8 mouse cellular contexts compared by ENCODE assay signal in genomic region chr11:49245634-49246415, GRCm38 (mm10). TPM values are rescaled to one million over a fixed set of nuclear protein-coding genes. Genes with fewer than 3 reads are reported as not detected.
DNase-seq lines count a peak whose midpoint lies in the region; ATAC-seq and TF ChIP-seq lines count a peak whose summit lies in the region.

No protein-coding gene starts in this region.

- no peak for TF ChIP-seq CTCF in thymus, adult 2 months (IDR thresholded peaks at IDR 0.05; ENCODE audit: borderline replicate concordance, control insufficient read depth, extremely low read depth, insufficient read depth, low read length, poor library complexity)

- peak overlapping the region; percentile 71 for H3K4me3 ChIP-seq in erythroblast, embryonic 14.5 days (replicated peaks)
- no peak overlapping the region for H3K4me3 ChIP-seq in thymus, adult 2 months (ENCODE audit: control insufficient read depth, insufficient read depth, low read length)

- ATAC-seq in erythroblast, adult 5-6 weeks (replicated peaks; ENCODE audit: low FRiP score, poor library complexity, severe bottlenecking): no peak

- H3K4me1 ChIP-seq in erythroblast, embryonic 14.5 days (ENCODE audit: control insufficient read depth): peaks cover 91% of the 10 kb centered on the region
- H3K4me1 ChIP-seq in thymus, adult 2 months (replicated peaks; ENCODE audit: control insufficient read depth, insufficient read depth, low read length): peaks cover 32% of the 10 kb centered on the region

- TF ChIP-seq POLR2A in thymus, adult 2 months (IDR thresholded peaks at IDR 0.05; ENCODE audit: control insufficient read depth, extremely low read depth, insufficient read depth, low read length, poor library complexity): no peak

- peak overlapping the region; percentile 29; the same call in 1 of the 2 replicates for H3K27ac ChIP-seq in thymus, adult 2 months (ENCODE audit: control insufficient read depth, insufficient read depth, low read length)

- WGBS in thymus, adult 2 months: 41% methylated on average over 12 of the region's 12 CpGs

- no peaks in the 10 kb centered on the region for H3K9me3 ChIP-seq in erythroblast, embryonic 14.5 days (ENCODE audit: control insufficient read depth, low read length)

- H3K36me3 ChIP-seq in erythroblast, embryonic 14.5 days (ENCODE audit: control insufficient read depth): peaks cover 10% of the 10 kb centered on the region
- H3K36me3 ChIP-seq in thymus, adult 2 months (ENCODE audit: control insufficient read depth, insufficient read depth, low read length): no peaks in the 10 kb centered on the region

- H3K27me3 ChIP-seq in erythroblast, embryonic 14.5 days (ENCODE audit: control insufficient read depth): no peaks in the 10 kb centered on the region
- H3K27me3 ChIP-seq in thymus, adult 2 months (ENCODE audit: control insufficient read depth, insufficient read depth, low read length): no peaks in the 10 kb centered on the region

- no peak for DNase-seq in thymus, adult 2 months
- DNase-seq in thymus, adult 18-20 months: no peak
- DNase-seq in lung, postnatal 10 days: peak; percentile 54
- no peak for DNase-seq in cerebellum, postnatal 25 days
- no peak for DNase-seq in frontal cortex, postnatal 14 days (ENCODE audit: low spot score in 2 of 2)
- DNase-seq in embryo, embryonic 9.5 days (ENCODE audit: extremely low spot score): no peak

RNA-seq across cellular contexts. Expression of gene Mgat1, which starts 1.8 kb away (rescaled TPM):
- polyA plus RNA-seq in erythroblast, embryonic 14.5 days (2012): 6.7 and 7.3 TPM in 2 replicates
- 9.0 and 10.2 TPM in 2 replicates for total RNA-seq in erythroblast, adult 5-6 weeks (2015; ENCODE audit: low replicate concordance)
- 11.4 and 17.0 TPM in 2 replicates for total RNA-seq in erythroblast, adult 5-6 weeks (2017; ENCODE audit: low replicate concordance)
- 336 and 378 TPM in 2 replicates for polyA plus RNA-seq in thymus, adult 2 months (2012; rRNA removed)

RNA-seq across cellular contexts. Expression of gene Olfr1393, which starts 32.3 kb away (rescaled TPM):
- polyA plus RNA-seq in erythroblast, embryonic 14.5 days (2012): not detected in 2 replicates
- total RNA-seq in erythroblast, adult 5-6 weeks (2015; ENCODE audit: low replicate concordance): not detected in 2 replicates
- total RNA-seq in erythroblast, adult 5-6 weeks (2017; ENCODE audit: low replicate concordance): not detected in 2 replicates
- 0.40 and 0.41 TPM in 2 replicates for polyA plus RNA-seq in thymus, adult 2 months (2012; rRNA removed)

RNA-seq across cellular contexts. Expression of gene Olfr1392, which starts 39.3 kb away (rescaled TPM):
- polyA plus RNA-seq in erythroblast, embryonic 14.5 days (2012): 0.01 TPM in 1 of 2 replicates, not detected in the other
- not detected in 2 replicates for total RNA-seq in erythroblast, adult 5-6 weeks (2015; ENCODE audit: low replicate concordance)
- total RNA-seq in erythroblast, adult 5-6 weeks (2017; ENCODE audit: low replicate concordance): not detected in 2 replicates
- 0.13 and 0.15 TPM in 2 replicates for polyA plus RNA-seq in thymus, adult 2 months (2012; rRNA removed)

RNA-seq across cellular contexts. Expression of gene Zfp62, which starts 42.7 kb away (rescaled TPM):
- 0.02 and 0.16 TPM in 2 replicates for polyA plus RNA-seq in erythroblast, embryonic 14.5 days (2012)
- total RNA-seq in erythroblast, adult 5-6 weeks (2015; ENCODE audit: low replicate concordance): 18.6 and 25.4 TPM in 2 replicates
- 14.8 and 28.9 TPM in 2 replicates for total RNA-seq in erythroblast, adult 5-6 weeks (2017; ENCODE audit: low replicate concordance)
- 6.0 TPM in 2 replicates for polyA plus RNA-seq in thymus, adult 2 months (2012; rRNA removed)

RNA-seq across cellular contexts. Expression of gene Olfr10, which starts 58.7 kb away (rescaled TPM):
- polyA plus RNA-seq in erythroblast, embryonic 14.5 days (2012): not detected in 2 replicates
- not detected in 2 replicates for total RNA-seq in erythroblast, adult 5-6 weeks (2015; ENCODE audit: low replicate concordance)
- not detected in 2 replicates for total RNA-seq in erythroblast, adult 5-6 weeks (2017; ENCODE audit: low replicate concordance)
- polyA plus RNA-seq in thymus, adult 2 months (2012; rRNA removed): not detected in 2 replicates

Comparison
In these comparisons a context has a peak if more than half of its experiments do, and no peak if none do; other contexts are left out.
1. RNA of gene Mgat1, which starts 1.8 kb away (polyA plus RNA-seq): 336 to 378 TPM in thymus, adult 2 months; 6.7 to 7.3 TPM in erythroblast, embryonic 14.5 days; every median in the first group is over 10 times any median in the second.